Mouse (Mus musculus): ENCODE results near the gene Itgb3. TPM values are rescaled to one million over a fixed set of nuclear protein-coding genes. Genes with fewer than 3 reads are reported as not detected.
A peak's percentile ranks its signal among the peaks of the same experiment; 100 is the strongest.

The Itgb3 gene
- polyA plus RNA-seq, 1 experiment from 2014 or later = 1.3 TPM

- H3K9me3 ChIP-seq (replicated peaks; ENCODE audit: control insufficient read depth, low read length) = no peaks in the 10 kb centered on the region
Observed at GRCm38 (mm10) chr11:104640894-104641293, 33.1 kb downstream of the Itgb3 start.

DNA sequence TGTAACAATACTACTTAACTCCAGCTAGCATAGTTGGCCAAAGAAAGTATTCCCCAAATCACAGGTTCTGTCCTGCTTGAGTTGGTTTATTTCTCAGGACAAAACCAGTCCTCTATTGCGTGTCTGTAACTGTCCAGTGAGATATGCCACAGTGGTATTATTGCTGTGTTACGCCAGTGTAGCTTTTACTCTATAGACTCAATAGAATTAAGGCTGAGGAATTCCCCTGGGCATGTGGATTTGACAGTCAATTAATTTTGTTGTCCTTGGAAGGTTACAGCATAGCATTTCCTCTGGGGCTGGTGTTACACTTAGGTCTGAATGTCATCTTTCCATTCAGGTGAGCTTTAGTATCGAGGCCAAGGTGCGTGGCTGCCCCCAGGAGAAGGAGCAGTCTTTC, 35.4 kb downstream of the Itgb3 start:
- Histone ChIP-seq H3K27ac (replicated peaks; ENCODE audit: low read depth, low read length) (no peak overlapping the region), H3K4me2 (ENCODE audit: low read depth, low read length) (no peak overlapping the region), H3K9ac (replicated peaks; ENCODE audit: low read length) (no peak overlapping the region), H3K27me3 (ENCODE audit: control insufficient read depth, insufficient read depth, low read length) (no peaks in the 10 kb centered on the region), H3K9me3 (replicated peaks; ENCODE audit: control insufficient read depth, low read length) (no peaks in the 10 kb centered on the region), H3K4me1 (ENCODE audit: control insufficient read depth, insufficient read depth, low read length) (no peaks in the 10 kb centered on the region), H3K36me3 (replicated peaks; ENCODE audit: control insufficient read depth, insufficient read depth, low read depth, low read length) (no peaks in the 10 kb centered on the region), H3K4me3 (ENCODE audit: low read depth, low read length) (no peak overlapping the region)
- WGBS = 82% methylated on average over 4 of the region's 4 CpGs
- ATAC-seq (replicated peaks; ENCODE audit: insufficient number of reproducible peaks, low FRiP score, low TSS enrichment, low read depth) (no peak), DNase-seq (ENCODE audit: low spot score) (no peak)

More at GRCm38 (mm10) chr11:104640894-104641293, 33.1 kb downstream of the Itgb3 start:
- ATAC-seq (replicated peaks; ENCODE audit: insufficient number of reproducible peaks, low FRiP score, low TSS enrichment, low read depth) = no peak
- WGBS = 84% methylated on average over 10 of the region's 10 CpGs
- Histone ChIP-seq H3K9ac (replicated peaks; ENCODE audit: low read length) (no peak overlapping the region), H3K27me3 (ENCODE audit: control insufficient read depth, insufficient read depth, low read length) (no peaks in the 10 kb centered on the region), H3K36me3 (replicated peaks; ENCODE audit: control insufficient read depth, insufficient read depth, low read depth, low read length) (no peaks in the 10 kb centered on the region), H3K4me2 (ENCODE audit: low read depth, low read length) (no peak overlapping the region), H3K27ac (replicated peaks; ENCODE audit: low read depth, low read length) (no peak overlapping the region), H3K4me1 (ENCODE audit: control insufficient read depth, insufficient read depth, low read length) (no peaks in the 10 kb centered on the region), H3K4me3 (ENCODE audit: low read depth, low read length) (no peak overlapping the region)
- DNase-seq (ENCODE audit: low spot score) = no peak

DNA sequence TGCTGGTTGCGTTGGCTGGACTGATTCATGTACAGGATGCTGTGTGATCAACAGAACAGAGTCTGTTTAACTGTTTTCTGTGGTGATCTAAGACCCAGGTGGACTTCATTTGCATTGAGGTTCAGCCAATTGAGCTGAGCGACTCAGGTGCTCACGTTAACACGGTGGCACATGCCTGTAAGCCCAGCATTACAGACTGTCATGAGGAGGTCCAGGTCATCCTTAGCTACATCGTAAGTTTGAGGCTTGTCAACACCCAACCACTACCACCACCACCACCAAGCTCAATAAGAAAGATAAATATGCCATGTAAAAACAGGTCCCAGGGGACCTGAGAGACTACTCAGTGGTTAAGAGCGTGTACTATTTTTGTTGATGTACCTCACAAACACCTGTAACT, 37.6 kb downstream of the Itgb3 start:
- WGBS = 90% methylated on average over 6 of the region's 6 CpGs
- Histone ChIP-seq H3K9me3 (replicated peaks; ENCODE audit: control insufficient read depth, low read length) (no peaks in the 10 kb centered on the region), H3K4me3 (ENCODE audit: low read depth, low read length) (no peak overlapping the region), H3K4me1 (ENCODE audit: control insufficient read depth, insufficient read depth, low read length) (no peaks in the 10 kb centered on the region), H3K27me3 (ENCODE audit: control insufficient read depth, insufficient read depth, low read length) (no peaks in the 10 kb centered on the region), H3K4me2 (ENCODE audit: low read depth, low read length) (no peak overlapping the region), H3K27ac (replicated peaks; ENCODE audit: low read depth, low read length) (no peak overlapping the region), H3K36me3 (replicated peaks; ENCODE audit: control insufficient read depth, insufficient read depth, low read depth, low read length) (no peaks in the 10 kb centered on the region), H3K9ac (replicated peaks; ENCODE audit: low read length) (no peak overlapping the region)
- no peak for ATAC-seq (replicated peaks; ENCODE audit: insufficient number of reproducible peaks, low FRiP score, low TSS enrichment, low read depth)
- no peak for DNase-seq (ENCODE audit: low spot score)

DNA sequence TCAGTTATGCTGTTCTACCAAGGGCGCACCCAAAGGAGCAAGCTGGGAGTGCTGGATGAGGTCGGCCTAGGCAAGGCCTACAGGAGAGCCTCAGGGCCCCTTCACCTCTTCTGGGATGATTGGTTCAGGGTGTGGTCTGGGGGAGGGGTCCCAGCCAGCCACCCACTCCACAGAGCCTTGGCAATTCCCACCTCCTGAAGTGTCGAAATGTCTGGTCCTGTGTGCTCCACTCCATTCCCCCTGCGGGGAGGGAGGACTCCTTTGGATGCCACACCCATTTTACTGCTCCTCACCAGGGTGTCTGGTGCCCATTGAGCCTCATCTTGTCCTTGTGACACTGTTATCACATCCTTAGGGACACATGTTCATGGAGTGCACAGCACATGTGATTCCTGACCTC, 38.4 kb downstream of the Itgb3 start:
- ATAC-seq (replicated peaks; ENCODE audit: insufficient number of reproducible peaks, low FRiP score, low TSS enrichment, low read depth) (0 out of 2 replicates have a peak, but pooled peaks have one; percentile 39), DNase-seq (ENCODE audit: low spot score) (no peak)
- Histone ChIP-seq H3K36me3 (replicated peaks; ENCODE audit: control insufficient read depth, insufficient read depth, low read depth, low read length) (no peaks in the 10 kb centered on the region), H3K9me3 (replicated peaks; ENCODE audit: control insufficient read depth, low read length) (no peaks in the 10 kb centered on the region), H3K27ac (replicated peaks; ENCODE audit: low read depth, low read length) (no peak overlapping the region), H3K4me1 (ENCODE audit: control insufficient read depth, insufficient read depth, low read length) (no peaks in the 10 kb centered on the region), H3K4me3 (ENCODE audit: low read depth, low read length) (no peak overlapping the region), H3K27me3 (ENCODE audit: control insufficient read depth, insufficient read depth, low read length) (no peaks in the 10 kb centered on the region), H3K4me2 (ENCODE audit: low read depth, low read length) (no peak overlapping the region), H3K9ac (replicated peaks; ENCODE audit: low read length) (no peak overlapping the region)
- 87% methylated on average over 4 of the region's 4 CpGs for WGBS

GRCm38 (mm10) chr11:104646611-104647010, 38.8 kb downstream of the Itgb3 start:
- H3K9ac ChIP-seq (replicated peaks; ENCODE audit: low read length) = no peak overlapping the region
- no peaks in the 10 kb centered on the region for H3K27me3 ChIP-seq (ENCODE audit: control insufficient read depth, insufficient read depth, low read length)
- no peak overlapping the region for H3K4me2 ChIP-seq (ENCODE audit: low read depth, low read length)
- ATAC-seq (replicated peaks; ENCODE audit: insufficient number of reproducible peaks, low FRiP score, low TSS enrichment, low read depth) (no peak), DNase-seq (ENCODE audit: low spot score) (no peak)
- H3K4me3 ChIP-seq (ENCODE audit: low read depth, low read length) = no peak overlapping the region
- no peak overlapping the region for H3K27ac ChIP-seq (replicated peaks; ENCODE audit: low read depth, low read length)
- 71% methylated on average over 5 of the region's 5 CpGs for WGBS
- no peaks in the 10 kb centered on the region for H3K36me3 ChIP-seq (replicated peaks; ENCODE audit: control insufficient read depth, insufficient read depth, low read depth, low read length)
- H3K9me3 ChIP-seq (replicated peaks; ENCODE audit: control insufficient read depth, low read length) = no peaks in the 10 kb centered on the region
- H3K4me1 ChIP-seq (ENCODE audit: control insufficient read depth, insufficient read depth, low read length) = no peaks in the 10 kb centered on the region

- Histone ChIP-seq H3K9ac (replicated peaks; ENCODE audit: low read length) (no peak overlapping the region), H3K27ac (replicated peaks; ENCODE audit: low read depth, low read length) (no peak overlapping the region), H3K4me1 (ENCODE audit: control insufficient read depth, insufficient read depth, low read length) (no peaks in the 10 kb centered on the region), H3K4me3 (ENCODE audit: low read depth, low read length) (no peak overlapping the region), H3K36me3 (replicated peaks; ENCODE audit: control insufficient read depth, insufficient read depth, low read depth, low read length) (no peaks in the 10 kb centered on the region), H3K4me2 (ENCODE audit: low read depth, low read length) (no peak overlapping the region), H3K27me3 (ENCODE audit: control insufficient read depth, insufficient read depth, low read length) (no peaks in the 10 kb centered on the region), H3K9me3 (replicated peaks; ENCODE audit: control insufficient read depth, low read length) (no peaks in the 10 kb centered on the region)
- no peak for DNase-seq (ENCODE audit: low spot score)
- WGBS = 49% methylated on average over 8 of the region's 8 CpGs
- no peak for ATAC-seq (replicated peaks; ENCODE audit: insufficient number of reproducible peaks, low FRiP score, low TSS enrichment, low read depth)
Observed at GRCm38 (mm10) chr11:104647188-104647867, 39.5 kb downstream of the Itgb3 start.

- 56% methylated on average over 3 of the region's 3 CpGs for WGBS
- Histone ChIP-seq H3K36me3 (replicated peaks; ENCODE audit: control insufficient read depth, insufficient read depth, low read depth, low read length) (no peaks in the 10 kb centered on the region), H3K27me3 (ENCODE audit: control insufficient read depth, insufficient read depth, low read length) (no peaks in the 10 kb centered on the region), H3K4me3 (ENCODE audit: low read depth, low read length) (no peak overlapping the region), H3K4me2 (ENCODE audit: low read depth, low read length) (no peak overlapping the region), H3K27ac (replicated peaks; ENCODE audit: low read depth, low read length) (no peak overlapping the region), H3K9me3 (replicated peaks; ENCODE audit: control insufficient read depth, low read length) (no peaks in the 10 kb centered on the region), H3K4me1 (ENCODE audit: control insufficient read depth, insufficient read depth, low read length) (no peaks in the 10 kb centered on the region), H3K9ac (replicated peaks; ENCODE audit: low read length) (no peak overlapping the region)
- DNase-seq (ENCODE audit: low spot score) (peak; percentile 32), ATAC-seq (replicated peaks; ENCODE audit: insufficient number of reproducible peaks, low FRiP score, low TSS enrichment, low read depth) (no peak)
Observed at GRCm38 (mm10) chr11:104648571-104648970, 40.8 kb downstream of the Itgb3 start.

DNA sequence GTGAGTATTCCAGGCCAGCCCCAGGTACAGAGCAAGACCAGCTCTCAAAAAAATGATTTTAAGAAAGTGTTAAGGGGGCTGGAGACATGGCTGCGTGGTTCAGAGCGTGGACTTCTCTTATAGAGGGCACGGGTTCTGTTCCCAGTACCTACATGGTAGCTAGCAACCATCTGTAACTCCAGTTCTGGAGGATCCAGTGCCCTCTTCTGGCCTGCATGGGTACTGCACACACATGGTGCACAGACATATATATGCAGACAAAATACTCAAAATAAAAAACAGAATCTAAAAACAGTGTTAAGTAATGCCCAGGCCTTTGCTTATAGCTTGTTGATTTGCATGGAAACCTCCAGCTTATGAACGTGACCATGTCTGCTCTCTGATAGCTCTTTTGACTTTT, 52.8 kb downstream of the Itgb3 start:
- H3K27me3 ChIP-seq (ENCODE audit: control insufficient read depth, insufficient read depth, low read length) = no peaks in the 10 kb centered on the region
- WGBS = 86% methylated on average over 4 of the region's 4 CpGs
- DNase-seq (ENCODE audit: low spot score) = no peak
- H3K4me2 ChIP-seq (ENCODE audit: low read depth, low read length) = no peak overlapping the region
- H3K36me3 ChIP-seq (replicated peaks; ENCODE audit: control insufficient read depth, insufficient read depth, low read depth, low read length) = no peaks in the 10 kb centered on the region
- no peaks in the 10 kb centered on the region for H3K4me1 ChIP-seq (ENCODE audit: control insufficient read depth, insufficient read depth, low read length)
- no peak overlapping the region for H3K9ac ChIP-seq (replicated peaks; ENCODE audit: low read length)
- no peaks in the 10 kb centered on the region for H3K9me3 ChIP-seq (replicated peaks; ENCODE audit: control insufficient read depth, low read length)
- ATAC-seq (replicated peaks; ENCODE audit: insufficient number of reproducible peaks, low FRiP score, low TSS enrichment, low read depth) = no peak
- H3K4me3 ChIP-seq (ENCODE audit: low read depth, low read length) = no peak overlapping the region
- no peak overlapping the region for H3K27ac ChIP-seq (replicated peaks; ENCODE audit: low read depth, low read length)
